Mouse (Mus musculus) MEL (cell line): Measurements from ENCODE around the gene Hoxa9. TPM values are rescaled to one million over a fixed set of nuclear protein-coding genes. Genes with fewer than 3 reads are reported as not detected.

Experiments used
- DNase-seq: peaks from one replicate; pipeline ENCODE4 v3.0.0; 2011; ENCODE audit warnings: low read depth, low spot score
- H3K27ac ChIP-seq: 2 replicates; pipeline ENCODE4 v1.5.1; 2012; ENCODE audit warnings: low read depth, mild to moderate bottlenecking, control low read depth, low read length, moderate library complexity; ENCODE audit not compliant: control insufficient read depth
- H3K27me3 ChIP-seq, 2 experiments: fragments of 150-350 bp in 1 of 2; sonication (generic) in 1 of 2; 2 replicates each; pipeline ENCODE4 v1.6.1; 2012; ENCODE audit warnings: low read length in 2 of 2, mild to moderate bottlenecking in 2 of 2, improper control_type of control experiment in 1 of 2, moderate library complexity in 1 of 2; ENCODE audit not compliant: insufficient read depth in 2 of 2, control insufficient read depth in 1 of 2
- H3K36me3 ChIP-seq, 2 experiments: 2 replicates each; pipeline ENCODE4 v1.6.1; 2012 to 2014; ENCODE audit warnings: low read length in 2 of 2, improper control_type of control experiment in 1 of 2, inconsistent platforms in 1 of 2, mild to moderate bottlenecking in 1 of 2; ENCODE audit not compliant: insufficient read depth in 2 of 2, control insufficient read depth in 1 of 2
- H3K4me1 ChIP-seq, 2 experiments: fragments of 150-350 bp in 1 of 2; sonication (generic) in 1 of 2; 2 replicates each; pipeline ENCODE4 v1.6.1; 2012; ENCODE audit warnings: low read length in 2 of 2, improper control_type of control experiment in 1 of 2, mild to moderate bottlenecking in 1 of 2; ENCODE audit not compliant: insufficient read depth in 2 of 2, control insufficient read depth in 1 of 2
- H3K4me3 ChIP-seq, 2 experiments: fragments of 150-350 bp in 1 of 2; sonication (generic) in 1 of 2; 2 replicates each; pipeline ENCODE4 v1.5.1; 2012; ENCODE audit warnings: low read depth in 2 of 2, low read length in 2 of 2, mild to moderate bottlenecking in 2 of 2, moderate library complexity in 2 of 2, control low read depth in 1 of 2, improper control_type of control experiment in 1 of 2; ENCODE audit not compliant: control insufficient read depth in 1 of 2, insufficient read depth in 1 of 2
- H3K79me2 ChIP-seq: 2 replicates; pipeline ENCODE4 v1.6.1; 2012; ENCODE audit warnings: mild to moderate bottlenecking, low read length, moderate library complexity; ENCODE audit not compliant: control insufficient read depth, poor library complexity, insufficient read depth
- H3K9ac ChIP-seq: 2 replicates; pipeline ENCODE4 v1.6.1; 2012; ENCODE audit warnings: low read depth, mild to moderate bottlenecking, control low read depth, low read length, moderate library complexity; ENCODE audit not compliant: control insufficient read depth, poor library complexity, severe bottlenecking
- H3K9me3 ChIP-seq: fragments of 150-350 bp; sonication (generic); replicated peaks from 2 replicates; pipeline ENCODE4 v1.6.1; 2012; ENCODE audit warnings: mild to moderate bottlenecking, low read length, improper control_type of control experiment, moderate library complexity; ENCODE audit not compliant: insufficient read depth
- CTCF ChIP-seq, 3 experiments: IDR thresholded peaks in 2 of 3; conservative IDR thresholded peaks in 1 of 3; 2 replicates each; pipeline ENCODE4 v1.5.1; 2011 to 2012; ENCODE audit warnings: low read length in 3 of 3, low read depth in 2 of 3, mild to moderate bottlenecking in 2 of 3, improper control_type of control experiment in 1 of 3, inconsistent platforms in 1 of 3, mixed read lengths in 1 of 3, moderate library complexity in 1 of 3; ENCODE audit not compliant: control insufficient read depth in 1 of 3, insufficient read depth in 1 of 3, poor library complexity in 1 of 3, severe bottlenecking in 1 of 3
- ETS1 ChIP-seq: IDR thresholded peaks from 2 replicates; pipeline ENCODE4 v1.6.1; 2012; ENCODE audit warnings: low read depth, mild to moderate bottlenecking, inconsistent platforms, low read length, improper control_type of control experiment, moderate library complexity
- GABPA ChIP-seq: IDR thresholded peaks from 2 replicates; pipeline ENCODE4 v1.6.1; 2012; ENCODE audit warnings: low read depth, mild to moderate bottlenecking, inconsistent platforms, low read length, improper control_type of control experiment, moderate library complexity
- JUND ChIP-seq: IDR thresholded peaks from 2 replicates; pipeline ENCODE4 v1.6.1; 2011; ENCODE audit warnings: low read depth, mild to moderate bottlenecking, improper control_type of control experiment, low read length
- KAT2A ChIP-seq: conservative IDR thresholded peaks from 2 replicates; pipeline ENCODE4 v1.6.1; 2012; ENCODE audit warnings: low read depth, low read length, improper control_type of control experiment, inconsistent platforms
- NELFE ChIP-seq: IDR thresholded peaks from 2 replicates; pipeline ENCODE4 v1.6.1; 2011; ENCODE audit warnings: low read depth, low read length, improper control_type of control experiment
- POLR2AphosphoS5 ChIP-seq: IDR thresholded peaks from 2 replicates; pipeline ENCODE4 v1.6.1; 2012; ENCODE audit warnings: low read depth, borderline replicate concordance, mild to moderate bottlenecking, inconsistent platforms, low read length, moderate library complexity, mixed read lengths
- RAD21 ChIP-seq: IDR thresholded peaks from 2 replicates; pipeline ENCODE4 v1.6.1; 2011; ENCODE audit warnings: mild to moderate bottlenecking, low read depth, low read length, improper control_type of control experiment
- SIN3A ChIP-seq: IDR thresholded peaks from 2 replicates; pipeline ENCODE4 v1.6.1; 2012; ENCODE audit warnings: low read length, improper control_type of control experiment, inconsistent platforms
- SMC3 ChIP-seq: IDR thresholded peaks from 2 replicates; pipeline ENCODE4 v1.6.1; 2011; ENCODE audit warnings: low read depth, low read length, improper control_type of control experiment
- TAL1 ChIP-seq: IDR thresholded peaks from 2 replicates; pipeline ENCODE4 v1.6.1; 2012; ENCODE audit warnings: mild to moderate bottlenecking, inconsistent platforms, low read length, moderate library complexity, mixed read lengths
- TCF12 ChIP-seq: IDR thresholded peaks from 2 replicates; pipeline ENCODE4 v1.6.1; 2014; ENCODE audit warnings: low read depth, mild to moderate bottlenecking, inconsistent platforms, low read length, improper control_type of control experiment, moderate library complexity
- UBTF ChIP-seq: IDR thresholded peaks from 2 replicates; pipeline ENCODE4 v1.6.1; 2012; ENCODE audit warnings: low read depth, mild to moderate bottlenecking, inconsistent platforms, low read length, improper control_type of control experiment, moderate library complexity, borderline replicate concordance; ENCODE audit not compliant: insufficient read depth
- ZC3H11A ChIP-seq: IDR thresholded peaks from 2 replicates; pipeline ENCODE4 v1.6.1; 2012; ENCODE audit warnings: low read depth, mild to moderate bottlenecking, inconsistent platforms, low read length, improper control_type of control experiment
- ZKSCAN1 ChIP-seq: IDR thresholded peaks from 2 replicates; pipeline ENCODE4 v1.6.1; 2012; ENCODE audit warnings: low read depth, mild to moderate bottlenecking, inconsistent platforms, low read length, improper control_type of control experiment, moderate library complexity
- ZMIZ1 ChIP-seq: IDR thresholded peaks from 2 replicates; pipeline ENCODE4 v1.6.1; 2012; ENCODE audit warnings: low read depth, mild to moderate bottlenecking, inconsistent platforms, low read length, improper control_type of control experiment, moderate library complexity
- polyA plus RNA-seq, 2 experiments: library from polyadenylated mRNA; stranded (reverse) in 1 of 2; unstranded in 1 of 2; fragments of >175 nt in 1 of 2; fragments of >200 nt in 1 of 2; gene quantifications; 2 replicates each; pipeline versions ENCODE4 v1.2.1 to v1.2.4; 2012; ENCODE audit warnings: low replicate concordance in 2 of 2, low read depth in 1 of 2; ENCODE audit not compliant: insufficient read length in 2 of 2, insufficient read depth in 1 of 2, missing spikeins in 1 of 2
- total RNA-seq: library from RNA; depleted of rRNA; stranded (reverse); fragments of 300-350 nt; gene quantifications from 2 replicates; pipeline ENCODE4 v1.2.3, GENCODE M21; 2012

Gene Hoxa9
- total and polyA plus RNA-seq, 3 experiments: not detected

DNA sequence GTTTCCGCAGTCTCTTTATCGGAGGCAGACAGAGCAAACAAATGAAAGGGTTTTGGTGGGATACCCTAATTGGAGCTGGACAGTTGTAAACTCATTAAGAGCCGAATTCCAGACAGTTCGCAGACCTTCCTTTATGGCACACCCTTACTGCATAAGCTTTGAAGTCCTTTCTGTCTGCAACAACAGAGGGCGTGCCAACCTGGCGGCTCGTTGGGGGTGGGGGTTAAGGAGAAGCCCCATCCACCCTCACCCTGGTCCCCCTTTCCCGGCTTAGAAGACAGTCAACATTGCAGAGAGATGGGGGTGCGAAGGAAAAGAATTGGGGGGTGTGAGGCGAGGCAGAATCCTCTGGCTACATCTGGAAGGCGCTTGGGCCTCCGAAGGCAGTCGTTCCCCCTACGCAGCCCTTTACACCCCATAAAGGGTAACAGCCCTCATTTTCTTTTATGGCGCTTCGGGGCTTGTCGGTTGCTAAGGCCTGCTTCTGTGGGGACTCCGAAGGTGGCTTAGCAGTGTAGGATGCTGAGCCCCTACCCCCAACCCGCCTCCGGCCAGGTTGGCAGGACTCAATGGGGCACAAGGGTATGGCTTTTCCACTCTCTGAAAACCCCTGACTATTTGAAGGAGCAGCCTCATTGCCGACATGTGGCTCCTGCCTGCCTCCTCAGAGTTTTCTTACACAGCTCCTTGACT lies 8.8 kb downstream of the Hoxa9 start:
- H3K9me3 ChIP-seq: no peaks in the 10 kb centered on the region
- no peaks in the 10 kb centered on the region for H3K79me2 ChIP-seq
- no peak for TF ChIP-seq POLR2AphosphoS5
- TF ChIP-seq NELFE: no peak
- no peak for TF ChIP-seq GABPA
- no peak for TF ChIP-seq TAL1
- no peak for TF ChIP-seq JUND
- TF ChIP-seq SIN3A: no peak
- TF ChIP-seq ETS1: no peak
- no peak for TF ChIP-seq TCF12
- TF ChIP-seq KAT2A: no peak
- TF ChIP-seq ZKSCAN1: no peak
- no peaks in the 10 kb centered on the region for H3K27me3 ChIP-seq
- H3K27ac ChIP-seq: no peak overlapping the region
- H3K4me3 ChIP-seq: peak overlapping the region; percentile 24 to 74; a peak in 3 of 4 replicates
- H3K4me1 ChIP-seq: no peaks in the 10 kb centered on the region
- no peak for DNase-seq
- H3K36me3 ChIP-seq: no peaks in the 10 kb centered on the region
- H3K9ac ChIP-seq: peak overlapping the region; percentile 47

DNA sequence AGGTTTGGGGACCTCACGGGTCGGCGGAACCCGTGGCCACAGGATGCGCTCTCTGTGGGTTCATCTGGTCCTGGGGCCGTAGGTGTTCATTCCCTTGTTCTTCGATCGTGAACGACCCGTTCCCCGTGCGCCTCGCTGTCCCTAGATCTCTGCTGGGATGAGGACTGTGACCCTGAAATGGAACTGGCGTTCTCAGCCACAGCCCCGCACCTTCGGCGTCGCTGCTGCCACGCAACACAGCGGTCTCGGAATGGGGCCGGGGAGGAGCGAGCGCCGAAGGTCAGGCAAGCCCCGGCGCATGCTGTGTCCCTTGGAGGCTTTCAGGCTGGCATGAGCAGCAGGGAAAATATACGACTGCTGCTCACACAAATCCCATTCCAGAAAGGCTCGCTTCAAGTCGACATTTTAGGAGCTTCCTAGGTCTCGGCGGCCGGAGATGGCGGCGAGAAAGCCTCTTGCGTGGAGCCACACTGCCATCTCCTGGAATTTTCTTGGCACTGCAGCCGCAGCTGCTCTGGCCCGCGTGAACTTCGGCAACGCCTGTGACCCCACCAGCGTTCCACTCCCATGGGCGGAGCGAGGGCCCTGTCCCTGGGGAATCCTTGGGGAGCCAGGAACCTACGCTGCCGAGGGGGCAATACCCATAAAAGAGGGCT lies 9.4 kb downstream of the Hoxa9 start, which contains the start of gene Hoxa7:
TSS of gene Hoxa7 (minus strand) at position 518 of the 656 bp plus-strand sequence.
- no peaks in the 10 kb centered on the region for H3K4me1 ChIP-seq
- H3K27me3 ChIP-seq: no peaks in the 10 kb centered on the region
- peak; percentile 81 for DNase-seq
- no peaks in the 10 kb centered on the region for H3K79me2 ChIP-seq
- H3K9ac ChIP-seq: peak within 1 kb of the TSS; percentile 72
- no peak within 1 kb of the TSS for H3K27ac ChIP-seq
- H3K36me3 ChIP-seq: no peaks in the 10 kb centered on the region
- peak within 1 kb of the TSS; percentile 74 to 79 for H3K4me3 ChIP-seq
- TF ChIP-seq ZMIZ1 (no peak), CTCF (IDR thresholded peaks at IDR 0.05 in 2 of 3, conservative IDR thresholded peaks at IDR 0.05 in 1 of 3; ENCODE audit: control insufficient read depth in 1 of 3, insufficient read depth in 1 of 3, low read depth in 2 of 3, low read length in 3 of 3, poor library complexity in 1 of 3, severe bottlenecking in 1 of 3) (peak; percentile 81 to 89 (median 86)), SIN3A (peak; percentile 32; the same call in 1 of the 2 replicates), RAD21 (peak; percentile 91), ZC3H11A (peak; percentile 87), UBTF (no peak), SMC3 (peak; percentile 77)
- H3K9me3 ChIP-seq: no peaks in the 10 kb centered on the region
